Mouse (Mus musculus) liver, embryonic 15.5 days (tissue): Measurements from ENCODE around the gene Draxin. TPM values are rescaled to one million over a fixed set of nuclear protein-coding genes. Genes with fewer than 3 reads are reported as not detected.
A peak's percentile ranks its signal among the peaks of the same experiment; 100 is the strongest.

Experiments used
- ATAC-seq: fragments of 200-750 bp; cut with Nextera tagmentation; 2 replicates; pipeline ENCODE4 v1.8.0; 2017; ENCODE audit warnings: moderate number of reproducible peaks, mild to moderate bottlenecking, moderate library complexity; ENCODE audit not compliant: insufficient read depth
- H3K27ac ChIP-seq: fragments of 300-500 bp; sonication (generic); replicated peaks from 2 replicates; pipeline ENCODE4 v1.5.1; 2015; ENCODE audit warnings: mild to moderate bottlenecking, inconsistent platforms
- H3K27me3 ChIP-seq: fragments of 300-500 bp; sonication (generic); 2 replicates; pipeline ENCODE4 v1.6.1; 2015; ENCODE audit warnings: mild to moderate bottlenecking, inconsistent platforms
- H3K36me3 ChIP-seq: fragments of 300-500 bp; sonication (generic); replicated peaks from 2 replicates; pipeline ENCODE4 v1.6.1; 2015; ENCODE audit warnings: moderate library complexity, mild to moderate bottlenecking, inconsistent platforms
- H3K4me1 ChIP-seq: fragments of 300-500 bp; sonication (generic); replicated peaks from 2 replicates; pipeline ENCODE4 v1.6.1; 2015; ENCODE audit warnings: inconsistent platforms
- H3K4me2 ChIP-seq: fragments of 300-500 bp; sonication (generic); 2 replicates; pipeline ENCODE4 v1.6.1; 2015; ENCODE audit warnings: moderate library complexity, mild to moderate bottlenecking, inconsistent platforms
- H3K4me3 ChIP-seq: fragments of 300-500 bp; sonication (generic); replicated peaks from 2 replicates; pipeline ENCODE4 v1.5.1; 2015; ENCODE audit warnings: mild to moderate bottlenecking, inconsistent platforms
- H3K9ac ChIP-seq: fragments of 300-500 bp; sonication (generic); 2 replicates; pipeline ENCODE4 v1.6.1; 2015; ENCODE audit warnings: moderate library complexity, mild to moderate bottlenecking, inconsistent platforms
- H3K9me3 ChIP-seq: fragments of 300-500 bp; sonication (generic); replicated peaks from 2 replicates; pipeline ENCODE4 v1.6.1; 2016; ENCODE audit warnings: inconsistent platforms
- WGBS: fragments of 180-500 bp; shearing (Covaris S2); methylation state at CpG from one replicate; pipeline ENCODE4 v1.1.7; 2015; ENCODE audit warnings: mixed read lengths; ENCODE audit not compliant: insufficient replicate concordance; 5-methylcytosine and 5-hydroxymethylcytosine counted together
- polyA plus RNA-seq: library from polyadenylated mRNA; unstranded; fragments of >200 nt; fragmentation: Nextera tagmentation; extraction: Ambion mirVana; gene quantifications from 2 replicates; pipeline ENCODE4 v1.2.1, GENCODE M21; 2015

The Draxin gene
- polyA plus RNA-seq, 1 experiment from 2014 or later = 0.07 TPM

- Histone ChIP-seq H3K4me3 (no peak overlapping the region), H3K27me3 (peaks cover 20% of the 10 kb centered on the region), H3K27ac (no peak overlapping the region), H3K4me1 (peaks cover 8% of the 10 kb centered on the region; the same call in 1 of the 2 replicates), H3K36me3 (no peaks in the 10 kb centered on the region), H3K9me3 (no peaks in the 10 kb centered on the region), H3K4me2 (no peak overlapping the region; the same call in 1 of the 2 replicates), H3K9ac (no peak overlapping the region)
- ATAC-seq = peak; percentile 10; the same call in 1 of the 2 replicates
- WGBS = 3% methylated on average over 15 of the region's 15 CpGs
These were observed 15.0 kb downstream of the Draxin start for GRCm38 (mm10) chr4:148115467-148115866.

GRCm38 (mm10) chr4:148114758-148115391, 15.6 kb downstream of the Draxin start:
- peaks cover 8% of the 10 kb centered on the region; the same call in 1 of the 2 replicates for H3K4me1 ChIP-seq
- H3K27me3 ChIP-seq = peaks cover 20% of the 10 kb centered on the region
- ATAC-seq = peak; percentile 39; the same call in 1 of the 2 replicates
- H3K9ac ChIP-seq = no peak overlapping the region
- no peak overlapping the region for H3K4me3 ChIP-seq
- H3K27ac ChIP-seq = no peak overlapping the region
- H3K4me2 ChIP-seq = no peak overlapping the region
- no peaks in the 10 kb centered on the region for H3K9me3 ChIP-seq
- 6% methylated on average over 15 of the region's 15 CpGs for WGBS
- no peaks in the 10 kb centered on the region for H3K36me3 ChIP-seq

GRCm38 (mm10) chr4:148112519-148112918, 18.0 kb downstream of the Draxin start:
- H3K4me3 ChIP-seq = no peak overlapping the region
- H3K27ac ChIP-seq = no peak overlapping the region
- 59% methylated on average over 12 of the region's 12 CpGs for WGBS
- H3K4me2 ChIP-seq = no peak overlapping the region
- H3K4me1 ChIP-seq = peaks cover 8% of the 10 kb centered on the region; the same call in 1 of the 2 replicates
- no peaks in the 10 kb centered on the region for H3K9me3 ChIP-seq
- no peaks in the 10 kb centered on the region for H3K36me3 ChIP-seq
- no peak for ATAC-seq
- peaks cover 35% of the 10 kb centered on the region for H3K27me3 ChIP-seq
- H3K9ac ChIP-seq = no peak overlapping the region

GRCm38 (mm10) chr4:148109215-148109614, 21.3 kb downstream of the Draxin start:
- WGBS = 13% methylated on average over 5 of the region's 5 CpGs
- no peaks in the 10 kb centered on the region for H3K9me3 ChIP-seq
- H3K4me3 ChIP-seq = no peak overlapping the region
- H3K9ac ChIP-seq = no peak overlapping the region
- H3K36me3 ChIP-seq = no peaks in the 10 kb centered on the region
- H3K27me3 ChIP-seq = peaks cover 32% of the 10 kb centered on the region
- no peak overlapping the region for H3K4me2 ChIP-seq
- H3K27ac ChIP-seq = no peak overlapping the region
- no peaks in the 10 kb centered on the region for H3K4me1 ChIP-seq
- ATAC-seq = peak; percentile 51

- ATAC-seq = no peak
- WGBS = 25% methylated on average over 7 of the region's 7 CpGs
These were observed 21.9 kb downstream of the Draxin start for GRCm38 (mm10) chr4:148108565-148109100.

GRCm38 (mm10) chr4:148107621-148108291, 22.7 kb downstream of the Draxin start:
- ATAC-seq = no peak; the same call in 1 of the 2 replicates
- Histone ChIP-seq H3K27me3 (peaks cover 30% of the 10 kb centered on the region), H3K4me1 (no peaks in the 10 kb centered on the region), H3K9me3 (no peaks in the 10 kb centered on the region), H3K9ac (no peak overlapping the region), H3K4me2 (no peak overlapping the region), H3K36me3 (no peaks in the 10 kb centered on the region), H3K4me3 (no peak overlapping the region), H3K27ac (no peak overlapping the region)
- 48% methylated on average over 22 of the region's 22 CpGs for WGBS

More at GRCm38 (mm10) chr4:148108565-148109100, 21.9 kb downstream of the Draxin start:
- Histone ChIP-seq H3K36me3 (no peaks in the 10 kb centered on the region), H3K4me3 (no peak overlapping the region), H3K9me3 (no peaks in the 10 kb centered on the region), H3K9ac (no peak overlapping the region), H3K4me2 (no peak overlapping the region), H3K27ac (no peak overlapping the region), H3K4me1 (no peaks in the 10 kb centered on the region), H3K27me3 (peaks cover 32% of the 10 kb centered on the region)

GRCm38 (mm10) chr4:148104146-148104545, 26.4 kb downstream of the Draxin start:
- no peak for ATAC-seq
- H3K27me3 ChIP-seq = peaks cover 22% of the 10 kb centered on the region
- H3K9me3 ChIP-seq = no peaks in the 10 kb centered on the region
- H3K36me3 ChIP-seq = no peaks in the 10 kb centered on the region
- WGBS = 64% methylated on average over 3 of the region's 3 CpGs
- H3K4me1 ChIP-seq = no peaks in the 10 kb centered on the region
- no peak overlapping the region for H3K27ac ChIP-seq
- H3K9ac ChIP-seq = no peak overlapping the region
- no peak overlapping the region for H3K4me2 ChIP-seq
- H3K4me3 ChIP-seq = no peak overlapping the region

- ATAC-seq = 0 out of 2 replicates have a peak, but pooled peaks have one; percentile 23
- 0 out of 2 replicates have a peak, but pooled peaks cover 2% of the 10 kb centered on the region for H3K27me3 ChIP-seq
- peak overlapping the region; percentile 52 for H3K4me2 ChIP-seq
- no peaks in the 10 kb centered on the region for H3K36me3 ChIP-seq
- H3K4me3 ChIP-seq = no peak overlapping the region
- no peak overlapping the region for H3K27ac ChIP-seq
- H3K9me3 ChIP-seq = no peaks in the 10 kb centered on the region
- WGBS = 14% methylated on average over 29 of the region's 29 CpGs
- H3K4me1 ChIP-seq = no peaks in the 10 kb centered on the region
- no peak overlapping the region for H3K9ac ChIP-seq
These were observed 28.5 kb downstream of the Draxin start for GRCm38 (mm10) chr4:148101801-148102527.

GRCm38 (mm10) chr4:148098666-148099065, 31.8 kb downstream of the Draxin start:
- Histone ChIP-seq H3K9me3 (no peaks in the 10 kb centered on the region), H3K36me3 (no peaks in the 10 kb centered on the region), H3K4me3 (no peak overlapping the region), H3K27ac (no peak overlapping the region), H3K9ac (no peak overlapping the region), H3K4me1 (no peaks in the 10 kb centered on the region), H3K4me2 (no peak overlapping the region), H3K27me3 (no peaks in the 10 kb centered on the region)
- ATAC-seq = no peak
- WGBS = 50% methylated on average over 3 of the region's 3 CpGs

- H3K4me3 ChIP-seq = no peak overlapping the region
- H3K9ac ChIP-seq = no peak overlapping the region
- 64% methylated on average over 2 of the region's 2 CpGs for whole genome bisulfite sequencing
- H3K4me2 ChIP-seq = no peak overlapping the region
- no peak overlapping the region for H3K27ac ChIP-seq
- no peaks in the 10 kb centered on the region for H3K9me3 ChIP-seq
- no peak for ATAC-seq
- H3K36me3 ChIP-seq = no peaks in the 10 kb centered on the region
- H3K27me3 ChIP-seq = no peaks in the 10 kb centered on the region
- no peaks in the 10 kb centered on the region for H3K4me1 ChIP-seq
These were observed 32.6 kb downstream of the Draxin start for GRCm38 (mm10) chr4:148097936-148098335.

- Histone ChIP-seq H3K27me3 (no peaks in the 10 kb centered on the region), H3K36me3 (no peaks in the 10 kb centered on the region), H3K4me3 (no peak overlapping the region), H3K9me3 (no peaks in the 10 kb centered on the region), H3K4me1 (no peaks in the 10 kb centered on the region), H3K9ac (no peak overlapping the region), H3K27ac (no peak overlapping the region), H3K4me2 (no peak overlapping the region)
- ATAC-seq = no peak
- 63% methylated on average over 4 of the region's 4 CpGs for WGBS
These were observed 35.4 kb downstream of the Draxin start for GRCm38 (mm10) chr4:148095081-148095480.
